Mouse (Mus musculus) C2C12 (cell line): ENCODE measurements around the gene Baz2b. TPM values are rescaled to one million over a fixed set of nuclear protein-coding genes. Genes with fewer than 3 reads are reported as not detected.

Experiments used
- H3K27me3 ChIP-seq: one replicate; pipeline ENCODE4 v1.6.1; 2011; ENCODE audit not compliant: control insufficient read depth, insufficient read depth, insufficient read length
- H3K36me3 ChIP-seq: one replicate; pipeline ENCODE4 v1.6.1; 2011; ENCODE audit not compliant: control insufficient read depth, insufficient read depth
- H3K4me3 ChIP-seq: one replicate; pipeline ENCODE4 v1.5.1; 2011; ENCODE audit warnings: mild to moderate bottlenecking, control low read depth; ENCODE audit not compliant: poor library complexity, insufficient read depth, severe bottlenecking
- H3K79me2 ChIP-seq: one replicate; pipeline ENCODE4 v1.6.1; 2011; ENCODE audit not compliant: control insufficient read depth, insufficient read depth
- H3K79me3 ChIP-seq: one replicate; pipeline ENCODE4 v1.6.1; 2011; ENCODE audit warnings: low read depth, control low read depth
- H3ac ChIP-seq: one replicate; pipeline ENCODE3; 2011; ENCODE audit warnings: low read depth; ENCODE audit not compliant: control insufficient read depth, insufficient read length
- CEBPB ChIP-seq: IDR thresholded peaks from one replicate; pipeline ENCODE4 v1.6.1; 2011; ENCODE audit warnings: low read depth, mild to moderate bottlenecking, control low read depth, moderate library complexity
- CTCF ChIP-seq: IDR thresholded peaks from one replicate; pipeline ENCODE4 v1.5.1; 2011; ENCODE audit not compliant: control insufficient read depth, insufficient read depth, insufficient read length
- FOSL1 ChIP-seq: IDR thresholded peaks from one replicate; pipeline ENCODE4 v1.8.0; 2011; ENCODE audit warnings: mild to moderate bottlenecking, low read length; ENCODE audit not compliant: poor library complexity, insufficient read depth, severe bottlenecking
- MAX ChIP-seq: IDR thresholded peaks from one replicate; pipeline ENCODE4 v1.6.1; 2011; ENCODE audit warnings: mild to moderate bottlenecking, control low read depth
- MYOD1 ChIP-seq: IDR thresholded peaks from one replicate; pipeline ENCODE4 v1.6.1; 2011; ENCODE audit warnings: low read depth; ENCODE audit not compliant: control insufficient read depth, insufficient read length
- MYOG ChIP-seq: IDR thresholded peaks from one replicate; pipeline ENCODE4 v1.6.1; 2011; ENCODE audit not compliant: control insufficient read depth, insufficient read length; ENCODE audit errors: extremely low read depth
- USF1 ChIP-seq: IDR thresholded peaks from one replicate; pipeline ENCODE4 v1.6.1; 2011; ENCODE audit warnings: low read depth, mild to moderate bottlenecking, control low read depth, moderate library complexity
- polyA plus RNA-seq: library from polyadenylated mRNA; unstranded; fragments of >200 nt; fragmentation: generic; extraction: Trizol; gene quantifications from one replicate; pipeline ENCODE4 v1.2.1, GENCODE M21; 2012; ENCODE audit warnings: missing spikeins

The Baz2b gene
- polyA plus RNA-seq, 1 experiment: 9.4 TPM

GRCm38 (mm10) chr2:60217620-60218019, 8.0 kb upstream of the Baz2b start:
- peaks cover 100% of the 10 kb centered on the region for H3K79me2 ChIP-seq
- H3ac ChIP-seq: no peak overlapping the region
- no peak overlapping the region for H3K4me3 ChIP-seq
- peaks cover 36% of the 10 kb centered on the region for H3K36me3 ChIP-seq
- TF ChIP-seq MYOD1 (no peak), CTCF (no peak), MYOG (no peak), USF1 (no peak), MAX (no peak), CEBPB (no peak), FOSL1 (no peak)
- no peaks in the 10 kb centered on the region for H3K27me3 ChIP-seq
- H3K79me3 ChIP-seq: peaks cover 98% of the 10 kb centered on the region

GRCm38 (mm10) chr2:60216547-60217153, 7.0 kb upstream of the Baz2b start:
- TF ChIP-seq USF1 (no peak), MAX (no peak), CEBPB (no peak), CTCF (no peak), MYOD1 (no peak), MYOG (no peak), FOSL1 (no peak)
- H3K79me2 ChIP-seq: peaks cover 100% of the 10 kb centered on the region
- no peaks in the 10 kb centered on the region for H3K27me3 ChIP-seq
- peaks cover 42% of the 10 kb centered on the region for H3K36me3 ChIP-seq
- H3K4me3 ChIP-seq: no peak overlapping the region
- H3K79me3 ChIP-seq: peaks cover 99% of the 10 kb centered on the region
- no peak overlapping the region for H3ac ChIP-seq

GRCm38 (mm10) chr2:60214683-60215082, 5.0 kb upstream of the Baz2b start:
- H3K27me3 ChIP-seq: no peaks in the 10 kb centered on the region
- H3ac ChIP-seq: no peak overlapping the region
- peaks cover 99% of the 10 kb centered on the region for H3K79me2 ChIP-seq
- no peak for TF ChIP-seq USF1
- TF ChIP-seq CEBPB: no peak
- TF ChIP-seq MYOD1: no peak
- no peak for TF ChIP-seq MYOG
- TF ChIP-seq CTCF: no peak
- H3K79me3 ChIP-seq: peaks cover 96% of the 10 kb centered on the region
- H3K4me3 ChIP-seq: no peak overlapping the region
- peaks cover 51% of the 10 kb centered on the region for H3K36me3 ChIP-seq

- Histone ChIP-seq H3K4me3 (no peak overlapping the region), H3ac (no peak overlapping the region), H3K36me3 (peaks cover 39% of the 10 kb centered on the region), H3K79me3 (peaks cover 74% of the 10 kb centered on the region), H3K79me2 (peaks cover 93% of the 10 kb centered on the region), H3K27me3 (no peaks in the 10 kb centered on the region)
- TF ChIP-seq USF1 (no peak), MYOG (no peak), MAX (no peak), MYOD1 (no peak), CTCF (no peak), CEBPB (no peak), FOSL1 (no peak)
Measured at GRCm38 (mm10) chr2:60212488-60212887, 2.8 kb upstream of the Baz2b start.

- TF ChIP-seq MYOD1 (no peak), MAX (no peak), FOSL1 (no peak), MYOG (no peak), CTCF (no peak), USF1 (no peak), CEBPB (no peak)
- Histone ChIP-seq H3K36me3 (peaks cover 34% of the 10 kb centered on the region), H3ac (no peak overlapping the region), H3K79me2 (peaks cover 77% of the 10 kb centered on the region), H3K79me3 (peaks cover 57% of the 10 kb centered on the region), H3K27me3 (no peaks in the 10 kb centered on the region), H3K4me3 (peak overlapping the region; percentile 54)
Measured at GRCm38 (mm10) chr2:60210821-60211220, 1.2 kb upstream of the Baz2b start.

- Histone ChIP-seq H3K79me3 (peaks cover 41% of the 10 kb centered on the region), H3K4me3 (peak overlapping the region; percentile 54), H3K27me3 (no peaks in the 10 kb centered on the region), H3K79me2 (peaks cover 60% of the 10 kb centered on the region), H3ac (peak overlapping the region; percentile 92), H3K36me3 (peaks cover 28% of the 10 kb centered on the region)
- TF ChIP-seq USF1 (no peak), MAX (no peak), MYOG (no peak), MYOD1 (no peak)
Measured at GRCm38 (mm10) chr2:60209122-60209611, 472 bp downstream of the Baz2b start.
